Mouse (Mus musculus) heart, postnatal 0 days (tissue): ENCODE measurements around the gene Syngr3. TPM values are rescaled to one million over a fixed set of nuclear protein-coding genes. Genes with fewer than 3 reads are reported as not detected.
"Not testable (repeated sequence)": the region's sequence is repeated elsewhere in the genome, so short reads cannot be mapped to it uniquely, and the experiment has no call there.

Source experiments
- ATAC-seq: fragments of 200-750 bp; cut with Nextera tagmentation; 2 replicates; pipeline ENCODE4 v1.8.0; 2017; ENCODE audit warnings: low read depth, moderate number of reproducible peaks, moderate library complexity; ENCODE audit not compliant: insufficient read depth
- DNase-seq: peaks from one replicate; pipeline ENCODE4 v3.0.0-alpha.2; 2016; ENCODE audit warnings: low spot score
- H3K27ac ChIP-seq: fragments of 300-500 bp; sonication (generic); 2 replicates; pipeline ENCODE4 v1.5.1; 2014; ENCODE audit warnings: low read depth, mild to moderate bottlenecking
- H3K27me3 ChIP-seq: fragments of 300-500 bp; sonication (generic); 2 replicates; pipeline ENCODE4 v1.6.1; 2014; ENCODE audit warnings: low read length, mixed read lengths; ENCODE audit not compliant: control insufficient read depth, insufficient read depth
- H3K36me3 ChIP-seq: fragments of 300-500 bp; sonication (generic); replicated peaks from 2 replicates; pipeline ENCODE4 v1.6.1; 2014; ENCODE audit warnings: low read length, mixed read lengths; ENCODE audit not compliant: control insufficient read depth, insufficient read depth
- H3K4me1 ChIP-seq: fragments of 300-500 bp; sonication (generic); 2 replicates; pipeline ENCODE4 v1.6.1; 2014; ENCODE audit warnings: antibody characterized with exemption; ENCODE audit not compliant: control insufficient read depth, insufficient read depth
- H3K4me2 ChIP-seq: fragments of 300-500 bp; sonication (generic); 2 replicates; pipeline ENCODE4 v1.6.1; 2014; ENCODE audit warnings: low read depth, mild to moderate bottlenecking, low read length, moderate library complexity
- H3K4me3 ChIP-seq: fragments of 300-500 bp; sonication (generic); 2 replicates; pipeline ENCODE4 v1.5.1; 2014; ENCODE audit warnings: low read depth, low read length
- H3K9ac ChIP-seq: fragments of 300-500 bp; sonication (generic); replicated peaks from 2 replicates; pipeline ENCODE4 v1.6.1; 2014; ENCODE audit warnings: low read depth, low read length, mixed read lengths
- H3K9me3 ChIP-seq: fragments of 300-500 bp; sonication (generic); replicated peaks from 2 replicates; pipeline ENCODE4 v1.6.1; 2016; ENCODE audit warnings: low read length; ENCODE audit not compliant: control insufficient read depth
- CTCF ChIP-seq: IDR thresholded peaks from 2 replicates; pipeline ENCODE4 v1.5.1; 2016; ENCODE audit warnings: antibody characterized with exemption, control low read depth, low read depth
- EP300 ChIP-seq: IDR thresholded peaks from 2 replicates; pipeline ENCODE4 v1.6.1; 2016; ENCODE audit warnings: antibody characterized with exemption, low read depth
- WGBS: fragments of 180-500 bp; shearing (Covaris S2); extraction: QIAGEN DNeasy Blood & Tissue Kit; methylation state at CpG from one replicate; pipeline ENCODE4 v1.1.7; 2014; 5-methylcytosine and 5-hydroxymethylcytosine counted together
- polyA plus RNA-seq: library from polyadenylated mRNA; unstranded; fragments of >200 nt; fragmentation: Nextera tagmentation; extraction: Ambion mirVana; gene quantifications from 2 replicates; pipeline ENCODE4 v1.2.1, GENCODE M21; 2015
- total RNA-seq: library from RNA; depleted of rRNA; stranded (reverse); fragments of >200 nt; gene quantifications from 2 replicates; pipeline ENCODE4 v1.2.3, GENCODE M21; 2014; ENCODE audit warnings: low replicate concordance

Syngr3 gene
- total and polyA plus RNA-seq, 2 experiments from 2014 or later, result 0.16 TPM; not detected in 1

GRCm38 (mm10) chr17:24723122-24723880 lies 33.5 kb upstream of the Syngr3 start:
- Histone ChIP-seq H3K27ac (peak overlapping the region; percentile 95), H3K4me1 (peaks cover 27% of the 10 kb centered on the region; the same call in 1 of the 2 replicates), H3K9me3 (no peaks in the 10 kb centered on the region), H3K4me3 (peak overlapping the region; percentile 91), H3K36me3 (peaks cover 16% of the 10 kb centered on the region), H3K4me2 (peak overlapping the region; percentile 76), H3K9ac (peak overlapping the region; percentile 93), H3K27me3 (no peaks in the 10 kb centered on the region)
- under 1% methylated on average over 12 of the region's 12 CpGs for WGBS
- TF ChIP-seq CTCF (no peak), EP300 (no peak)
- DNase-seq (no peak), ATAC-seq (no peak)

GRCm38 (mm10) chr17:24722220-24722924 lies 32.6 kb upstream of the Syngr3 start:
- H3K9me3 ChIP-seq, result no peaks in the 10 kb centered on the region
- 31% methylated on average over 13 of the region's 13 CpGs for WGBS
- no peaks in the 10 kb centered on the region for H3K27me3 ChIP-seq
- ATAC-seq, result no peak
- peak overlapping the region; percentile 76 for H3K4me2 ChIP-seq
- peaks cover 16% of the 10 kb centered on the region for H3K36me3 ChIP-seq
- H3K4me1 ChIP-seq, result peaks cover 21% of the 10 kb centered on the region; the same call in 1 of the 2 replicates
- 0 out of 2 replicates have a peak overlapping the region, but pooled peaks have one; percentile 91 for H3K4me3 ChIP-seq
- no peak for TF ChIP-seq CTCF
- TF ChIP-seq EP300, result no peak
- 0 out of 2 replicates have a peak overlapping the region, but pooled peaks have one; percentile 26 for H3K9ac ChIP-seq
- DNase-seq, result no peak
- H3K27ac ChIP-seq, result no peak overlapping the region

- peak overlapping the region; percentile 79 for H3K4me3 ChIP-seq
- H3K4me1 ChIP-seq, result peaks cover 20% of the 10 kb centered on the region; the same call in 1 of the 2 replicates
- DNase-seq, H3K9me3 ChIP-seq, ATAC-seq, H3K27me3 ChIP-seq, H3K27ac ChIP-seq: not testable (repeated sequence)
- H3K36me3 ChIP-seq, result peaks cover 16% of the 10 kb centered on the region
- 24% methylated on average over 7 of the region's 7 CpGs for WGBS
- peak overlapping the region; percentile 63 for H3K4me2 ChIP-seq
- H3K9ac ChIP-seq, result peak overlapping the region; percentile 59; the same call in 1 of the 2 replicates
Observed at GRCm38 (mm10) chr17:24721383-24721955, 31.7 kb upstream of the Syngr3 start.

GRCm38 (mm10) chr17:24720616-24721015 lies 30.9 kb upstream of the Syngr3 start:
- Histone ChIP-seq H3K36me3 (peaks cover 16% of the 10 kb centered on the region), H3K27ac (peak overlapping the region; percentile 92), H3K4me2 (peak overlapping the region; percentile 63), H3K9ac (peak overlapping the region; percentile 83), H3K4me3 (peak overlapping the region; percentile 79), H3K4me1 (peaks cover 20% of the 10 kb centered on the region; the same call in 1 of the 2 replicates)
- H3K27me3 ChIP-seq, ATAC-seq, DNase-seq, H3K9me3 ChIP-seq: not testable (repeated sequence)
- 3% methylated on average over 10 of the region's 11 CpGs for WGBS

- peak; percentile 95 for ATAC-seq
- under 1% methylated on average over 61 of the region's 61 CpGs for WGBS
Observed at GRCm38 (mm10) chr17:24719494-24720222, 29.9 kb upstream of the Syngr3 start.

GRCm38 (mm10) chr17:24718938-24719337 lies 29.2 kb upstream of the Syngr3 start:
- WGBS, result 70% methylated on average over 5 of the region's 5 CpGs
- H3K4me3 ChIP-seq, result peak overlapping the region; percentile 79
- DNase-seq, H3K9me3 ChIP-seq, ATAC-seq, H3K27me3 ChIP-seq: not testable (repeated sequence)
- peak overlapping the region; percentile 84; the same call in 1 of the 2 replicates for H3K27ac ChIP-seq
- H3K4me1 ChIP-seq, result peaks cover 20% of the 10 kb centered on the region; the same call in 1 of the 2 replicates
- peak overlapping the region; percentile 63 for H3K4me2 ChIP-seq
- peak overlapping the region; percentile 83; the same call in 1 of the 2 replicates for H3K9ac ChIP-seq
- H3K36me3 ChIP-seq, result peaks cover 16% of the 10 kb centered on the region

More at GRCm38 (mm10) chr17:24719494-24720222, 29.9 kb upstream of the Syngr3 start:
- peak overlapping the region; percentile 83 for H3K9ac ChIP-seq
- DNase-seq, result peak; percentile 99
- H3K4me2 ChIP-seq, result peak overlapping the region; percentile 63
- peaks cover 20% of the 10 kb centered on the region; the same call in 1 of the 2 replicates for H3K4me1 ChIP-seq
- H3K4me3 ChIP-seq, result peak overlapping the region; percentile 79
- no peaks in the 10 kb centered on the region for H3K27me3 ChIP-seq
- peaks cover 16% of the 10 kb centered on the region for H3K36me3 ChIP-seq
- H3K9me3 ChIP-seq, result no peaks in the 10 kb centered on the region
- peak overlapping the region; percentile 92 for H3K27ac ChIP-seq
- TF ChIP-seq EP300, result peak; percentile 87; the same call in 1 of the 2 replicates
- peak; percentile 5; the same call in 1 of the 2 replicates for TF ChIP-seq CTCF
